Mouse (Mus musculus): ENCODE measurements at regions not wholly inside any gene's neighbourhood (a gene's known extent, or its start where the extent isn't known, plus 50 kb on each side); places are given as distances from the start of the nearest gene placed in this dataset.

- no peak for TF ChIP-seq GATA4 (IDR thresholded peaks at IDR 0.05; ENCODE audit: insufficient replicate concordance, low read length)
Observed at GRCm38 (mm10) chr17:62135050-62135449, 746.1 kb downstream of the Efna5 start.

- TF ChIP-seq GATA4 (IDR thresholded peaks at IDR 0.05; ENCODE audit: insufficient replicate concordance, low read length): no peak
Observed at GRCm38 (mm10) chr17:62109052-62109451, 772.1 kb downstream of the Efna5 start.

- TF ChIP-seq GATA4 (IDR thresholded peaks at IDR 0.05; ENCODE audit: insufficient replicate concordance, low read length): no peak
Observed at GRCm38 (mm10) chr17:62083281-62083680, 797.8 kb downstream of the Efna5 start.

DNA sequence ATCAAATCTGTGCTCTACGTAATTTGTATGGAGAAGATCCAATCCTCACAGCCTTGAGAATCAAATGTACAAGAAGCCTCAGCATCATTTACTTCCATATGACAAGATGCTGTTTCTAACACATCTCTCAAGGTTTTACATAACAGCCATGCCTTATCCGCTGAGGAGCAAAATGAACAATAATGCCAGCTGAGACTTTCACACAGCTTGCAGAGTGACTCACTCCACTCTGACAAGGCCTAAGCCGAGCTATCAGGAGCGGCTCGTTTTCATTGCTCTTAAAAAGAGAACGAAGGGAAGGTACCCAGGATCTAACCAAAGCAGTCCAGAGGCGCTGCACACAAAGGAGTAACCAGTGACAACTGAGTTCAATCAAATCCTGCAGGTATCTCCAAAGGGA lies 803.5 kb downstream of the Efna5 start:
- no peak for TF ChIP-seq GATA4 (IDR thresholded peaks at IDR 0.05; ENCODE audit: insufficient replicate concordance, low read length)

DNA sequence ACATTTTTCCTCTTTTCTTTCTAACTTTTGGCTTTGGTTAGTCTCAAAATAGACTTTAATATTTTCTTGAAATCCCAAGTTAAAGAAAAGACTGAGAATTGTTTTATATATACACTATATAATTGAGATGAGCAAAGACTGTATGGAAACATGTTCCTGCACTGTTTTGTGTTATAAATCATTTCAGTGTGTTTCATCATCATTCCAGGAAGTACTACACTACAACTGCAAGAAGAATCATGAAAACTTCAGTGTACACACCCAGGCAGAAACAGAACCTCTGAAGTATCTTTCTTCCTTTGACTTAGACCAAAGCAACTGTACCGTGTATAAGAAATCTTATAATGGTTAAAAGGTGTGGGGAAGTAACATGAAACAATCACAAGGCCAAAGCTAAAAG lies 816.2 kb downstream of the Efna5 start:
- no peak for TF ChIP-seq GATA4 (IDR thresholded peaks at IDR 0.05; ENCODE audit: insufficient replicate concordance, low read length)

DNA sequence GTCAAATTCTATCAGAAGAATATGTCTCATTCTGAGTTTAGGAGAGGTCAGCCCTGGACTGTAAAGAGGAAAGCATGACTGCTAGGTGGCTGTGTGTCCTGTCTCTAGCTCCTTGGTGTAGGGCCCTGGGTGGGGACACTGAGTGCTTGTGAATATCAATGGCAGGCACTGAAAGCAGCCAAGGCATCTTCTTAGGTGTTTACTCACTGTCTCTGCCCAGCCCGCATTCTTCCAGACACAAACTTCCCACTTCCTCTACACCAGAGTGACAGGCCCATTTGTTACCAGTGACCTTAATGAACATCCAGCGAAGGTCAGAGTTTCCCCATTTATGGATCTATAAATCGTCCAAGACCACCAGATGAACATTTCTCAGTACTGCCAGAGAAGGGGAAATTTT lies 823.1 kb downstream of the Efna5 start:
- no peak for TF ChIP-seq GATA4 (IDR thresholded peaks at IDR 0.05; ENCODE audit: insufficient replicate concordance, low read length)

GRCm38 (mm10) chr17:62054801-62055200 lies 826.3 kb downstream of the Efna5 start:
- TF ChIP-seq GATA4 (IDR thresholded peaks at IDR 0.05; ENCODE audit: insufficient replicate concordance, low read length): no peak

DNA sequence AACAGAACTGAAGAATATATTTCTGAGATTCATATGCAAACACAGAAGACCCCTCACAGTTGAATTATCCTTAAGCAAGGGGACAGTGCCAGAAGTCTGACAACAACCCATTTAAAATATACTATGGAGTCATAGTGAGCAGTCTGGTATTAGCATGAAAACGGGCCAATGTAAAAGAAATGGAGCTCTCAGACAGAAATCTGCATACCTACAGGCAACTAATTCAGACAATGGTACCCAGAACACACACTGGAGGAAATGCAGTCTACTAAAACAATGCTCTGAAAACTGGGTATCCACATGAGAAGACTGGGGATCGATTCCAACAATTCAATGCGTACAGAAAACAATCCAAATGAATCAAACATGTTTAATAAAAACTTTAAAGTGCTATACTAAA lies 832.1 kb downstream of the Efna5 start:
- no peak for TF ChIP-seq GATA4 (IDR thresholded peaks at IDR 0.05; ENCODE audit: insufficient replicate concordance, low read length)

GRCm38 (mm10) chr17:62030614-62031013 lies 850.5 kb downstream of the Efna5 start:
- no peak for TF ChIP-seq GATA4 (IDR thresholded peaks at IDR 0.05; ENCODE audit: insufficient replicate concordance, low read length)

Measured in liver, adult (tissue).